Mouse (Mus musculus): ENCODE results near the gene Donson.
A peak's percentile ranks its signal among the peaks of the same experiment; 100 is the strongest.

The Donson gene

GRCm38 (mm10) chr16:91640171-91640570 is 48.4 kb downstream of the Donson start:
- DNase-seq (ENCODE audit: low read depth) = no peak

GRCm38 (mm10) chr16:91639636-91640035 is 48.9 kb downstream of the Donson start:
- no peak for DNase-seq (ENCODE audit: low read depth)

GRCm38 (mm10) chr16:91639161-91639560 is 49.4 kb downstream of the Donson start:
- no peak for DNase-seq (ENCODE audit: low read depth)

- no peak for DNase-seq (ENCODE audit: low read depth)
Measured at GRCm38 (mm10) chr16:91633641-91634040, 54.9 kb downstream of the Donson start.

GRCm38 (mm10) chr16:91632940-91633339 is 55.6 kb downstream of the Donson start:
- no peak for DNase-seq (ENCODE audit: low read depth)

- no peak for DNase-seq (ENCODE audit: low read depth)
Measured at GRCm38 (mm10) chr16:91632439-91632838, 56.1 kb downstream of the Donson start.

- no peak for DNase-seq (ENCODE audit: low read depth)
Measured at GRCm38 (mm10) chr16:91630584-91630983, 58.0 kb downstream of the Donson start.

GRCm38 (mm10) chr16:91629749-91630148 is 58.8 kb downstream of the Donson start:
- no peak for DNase-seq (ENCODE audit: low read depth)

GRCm38 (mm10) chr16:91628673-91629072 is 59.9 kb downstream of the Donson start:
- DNase-seq (ENCODE audit: low read depth) = peak; percentile 47

GRCm38 (mm10) chr16:91627831-91628230 is 60.7 kb downstream of the Donson start:
- no peak for DNase-seq (ENCODE audit: low read depth)

Measured in 416B (cell line).